ENCODE assay signal across 7 mouse cellular contexts in the genomic region with DNA sequence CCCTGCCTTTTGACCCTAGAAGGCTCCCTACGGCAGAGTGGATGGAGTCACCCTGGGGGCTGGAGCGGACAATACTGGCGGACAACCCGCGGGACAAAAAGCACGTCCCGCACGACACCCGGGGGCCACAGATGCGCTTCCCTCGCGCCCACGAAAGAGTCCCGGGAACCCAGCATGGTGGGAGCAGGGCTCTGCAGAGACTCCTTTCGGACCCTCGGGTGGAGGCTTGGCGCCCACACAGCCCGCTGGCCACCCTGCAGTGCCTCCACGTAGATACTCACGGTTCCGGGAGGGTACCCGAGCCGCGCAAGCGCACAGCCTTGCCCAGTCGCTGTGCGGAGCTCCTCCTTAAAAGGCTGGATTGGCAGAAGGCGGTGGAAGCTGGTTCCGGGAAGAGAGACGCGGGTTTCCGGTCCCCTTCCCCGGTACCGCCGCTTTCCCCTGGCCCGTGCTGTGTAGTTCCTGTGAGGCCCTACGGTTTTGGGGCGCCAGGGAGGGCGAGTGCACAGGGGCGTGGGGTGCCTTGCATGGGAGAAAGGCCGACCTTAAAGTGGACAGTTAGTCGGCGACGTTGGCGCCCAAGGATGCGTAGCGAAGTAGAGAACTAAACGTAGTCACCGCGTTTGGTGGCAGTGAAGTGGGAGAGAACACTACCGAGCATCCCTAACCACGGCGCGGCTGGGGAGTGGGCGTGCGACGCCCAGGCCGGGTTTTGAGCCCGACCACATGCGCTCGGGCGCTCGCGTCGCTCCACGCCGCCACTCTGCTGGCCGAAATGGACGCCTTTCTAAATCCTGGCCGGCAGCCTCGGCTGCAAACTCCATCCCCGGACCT. TPM values are rescaled to one million over a fixed set of nuclear protein-coding genes. Genes with fewer than 3 reads are reported as not detected.
DNase-seq lines count a peak whose midpoint lies in the region; ATAC-seq and TF ChIP-seq lines count a peak whose summit lies in the region.

A gene (minus strand): TSS at position 362 of the 834 bp plus-strand sequence.

- H3K9ac ChIP-seq in embryonic facial prominence, embryonic 12.5 days, result peak within 1 kb of the TSS; percentile 69
- H3K9ac ChIP-seq in limb, embryonic 13.5 days, result peak within 1 kb of the TSS; percentile 94
- H3K9ac ChIP-seq in midbrain, embryonic 16.5 days (ENCODE audit: low read depth, low read length), result peak within 1 kb of the TSS; percentile 98

- H3K4me2 ChIP-seq in embryonic facial prominence, embryonic 12.5 days (replicated peaks), result peak within 1 kb of the TSS; percentile 68
- peak within 1 kb of the TSS; percentile 77 for H3K4me2 ChIP-seq in limb, embryonic 13.5 days (replicated peaks)
- peak within 1 kb of the TSS; percentile 65 for H3K4me2 ChIP-seq in midbrain, embryonic 16.5 days (ENCODE audit: low read length)

- peak; percentile 61 for TF ChIP-seq POLR2A in kidney, adult 2 months (IDR thresholded peaks at IDR 0.05; ENCODE audit: low read depth, low read length)

- WGBS in embryonic facial prominence, embryonic 12.5 days, result under 1% methylated on average over 72 of the region's 72 CpGs
- WGBS in kidney, adult 2 months, result under 1% methylated on average over 72 of the region's 72 CpGs
- WGBS in limb, embryonic 13.5 days, result under 1% methylated on average over 72 of the region's 72 CpGs
- WGBS in midbrain, embryonic 16.5 days, result under 1% methylated on average over 72 of the region's 72 CpGs

- peak; percentile 87 for ATAC-seq in embryonic facial prominence, embryonic 12.5 days (ENCODE audit: insufficient number of reproducible peaks, insufficient read depth, low FRiP score, low TSS enrichment)
- ATAC-seq in limb, embryonic 13.5 days (ENCODE audit: low FRiP score, low read depth), result peak; percentile 94
- peak; percentile 98 for ATAC-seq in midbrain, embryonic 16.5 days

- peak within 1 kb of the TSS; percentile 61 for H3K4me3 ChIP-seq in embryonic facial prominence, embryonic 12.5 days
- H3K4me3 ChIP-seq in kidney, adult 2 months (ENCODE audit: insufficient read depth, low read depth, low read length), result peak within 1 kb of the TSS; percentile 90
- peak within 1 kb of the TSS; percentile 67 for H3K4me3 ChIP-seq in limb, embryonic 13.5 days
- peak within 1 kb of the TSS; percentile 84 for H3K4me3 ChIP-seq in midbrain, embryonic 16.5 days (ENCODE audit: low read depth, low read length)

- H3K27me3 ChIP-seq in embryonic facial prominence, embryonic 12.5 days, result no peaks in the 10 kb centered on the region
- no peaks in the 10 kb centered on the region for H3K27me3 ChIP-seq in kidney, adult 2 months (replicated peaks; ENCODE audit: control insufficient read depth, insufficient read depth, low read length)
- no peaks in the 10 kb centered on the region for H3K27me3 ChIP-seq in limb, embryonic 13.5 days
- no peaks in the 10 kb centered on the region for H3K27me3 ChIP-seq in midbrain, embryonic 16.5 days (ENCODE audit: control insufficient read depth, insufficient read depth, low read depth, low read length)

- peaks cover 13% of the 10 kb centered on the region; the same call in 1 of the 2 replicates for H3K4me1 ChIP-seq in embryonic facial prominence, embryonic 12.5 days
- peaks cover 4% of the 10 kb centered on the region for H3K4me1 ChIP-seq in kidney, adult 2 months (ENCODE audit: control insufficient read depth, insufficient read depth, low read length)
- H3K4me1 ChIP-seq in limb, embryonic 13.5 days, result peaks cover 38% of the 10 kb centered on the region
- H3K4me1 ChIP-seq in midbrain, embryonic 16.5 days (ENCODE audit: control insufficient read depth, insufficient read depth, low read length), result peaks cover 20% of the 10 kb centered on the region

- DNase-seq in adrenal gland, postnatal 25 days, result peak; percentile 91
- DNase-seq in heart, adult 18-20 months, result peak; percentile 94 to 96
- peak; percentile 95 for DNase-seq in kidney, adult 2 months
- peak; percentile 76 to 82 for DNase-seq in spleen, postnatal 10 days (ENCODE audit: low spot score in 2 of 2)

- no peak for TF ChIP-seq CTCF in kidney, adult 2 months (conservative IDR thresholded peaks at IDR 0.05; ENCODE audit: insufficient read depth, insufficient read length, low read depth, low read length)

- no peaks in the 10 kb centered on the region for H3K9me3 ChIP-seq in embryonic facial prominence, embryonic 12.5 days
- no peaks in the 10 kb centered on the region for H3K9me3 ChIP-seq in limb, embryonic 13.5 days
- no peaks in the 10 kb centered on the region for H3K9me3 ChIP-seq in midbrain, embryonic 16.5 days (replicated peaks; ENCODE audit: control insufficient read depth, low read length, poor library complexity, severe bottlenecking)

- peak within 1 kb of the TSS; percentile 97 for H3K27ac ChIP-seq in embryonic facial prominence, embryonic 12.5 days
- H3K27ac ChIP-seq in kidney, adult 2 months (ENCODE audit: insufficient read depth, low read depth, low read length), result peak within 1 kb of the TSS; percentile 93
- H3K27ac ChIP-seq in limb, embryonic 13.5 days, result peak within 1 kb of the TSS; percentile 98
- peak within 1 kb of the TSS; percentile 96 for H3K27ac ChIP-seq in midbrain, embryonic 16.5 days (ENCODE audit: low read length)

- H3K36me3 ChIP-seq in embryonic facial prominence, embryonic 12.5 days, result peaks cover 6% of the 10 kb centered on the region; the same call in 1 of the 2 replicates
- H3K36me3 ChIP-seq in kidney, adult 2 months (ENCODE audit: control insufficient read depth, insufficient read depth, low read length), result no peaks in the 10 kb centered on the region
- peaks cover 17% of the 10 kb centered on the region for H3K36me3 ChIP-seq in limb, embryonic 13.5 days
- peaks cover 2% of the 10 kb centered on the region; the same call in 1 of the 2 replicates for H3K36me3 ChIP-seq in midbrain, embryonic 16.5 days (ENCODE audit: control insufficient read depth, insufficient read depth, low read length)

RNA-seq across cellular contexts. Expression of the gene that starts here (rescaled TPM):
- total RNA-seq in adrenal gland, postnatal 25 days (2021), result 16.1 and 27.7 TPM in 2 replicates
- polyA plus RNA-seq in embryonic facial prominence, embryonic 12.5 days (2016; fragmentation: Nextera tagmentation; extraction: Ambion mirVana), result 21.6 and 23.6 TPM in 2 replicates
- 10 to 100 TPM in 1 of 2 experiments, 1 to 10 TPM in 1; 7.9 to 10.3 TPM for total RNA-seq in heart, adult 18-20 months (2021)
- 7.7 and 9.6 TPM in 2 replicates for polyA plus RNA-seq in kidney, adult 2 months (2012; rRNA removed)
- polyA plus RNA-seq in limb, embryonic 13.5 days (2015; fragmentation: Nextera tagmentation; extraction: Ambion mirVana), result 26.0 and 27.2 TPM in 2 replicates
- polyA plus RNA-seq in midbrain, embryonic 16.5 days (2015; fragmentation: Nextera tagmentation; extraction: Ambion mirVana), result 19.9 and 20.2 TPM in 2 replicates

Comparison
In these comparisons a context has a peak if more than half of its experiments do, and no peak if none do; other contexts are left out.
1. Peak in every context shown above with its lines: DNase-seq, ATAC-seq, H3K4me3 ChIP-seq and H3K27ac ChIP-seq.